Mouse (Mus musculus): ENCODE measurements around the gene Slc2a1.

DNA sequence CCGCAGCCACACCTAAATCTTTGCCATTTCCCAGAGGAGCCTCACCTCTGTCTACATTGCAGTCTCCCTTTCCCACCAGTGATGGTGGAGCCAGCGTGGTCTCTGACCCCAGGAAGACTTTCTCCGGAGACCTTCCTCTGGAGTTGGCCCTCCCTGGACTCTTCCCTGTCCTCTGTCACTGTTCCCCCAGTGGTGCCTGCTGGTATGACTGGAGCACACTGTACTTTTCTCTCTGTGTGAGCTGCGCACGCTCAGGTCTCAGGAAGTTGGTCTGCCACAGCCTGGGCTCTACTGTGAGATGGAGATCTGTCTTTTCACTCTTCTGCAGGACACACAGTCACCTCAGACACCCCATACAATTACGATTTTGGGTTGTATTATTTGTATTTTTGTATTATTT is 39.6 kb upstream of the Slc2a1 start:
- TF ChIP-seq CTCF (IDR thresholded peaks at IDR 0.05; ENCODE audit: low read depth): peak; percentile 46
- TF ChIP-seq EP300 (IDR thresholded peaks at IDR 0.05; ENCODE audit: low read depth): no peak

Measured in heart, postnatal 0 days (tissue).